Mouse (Mus musculus) forebrain, embryonic 12.5 days (tissue): ENCODE measurements around the gene Faf1. TPM values are rescaled to one million over a fixed set of nuclear protein-coding genes. Genes with fewer than 3 reads are reported as not detected.

Source experiments
- ATAC-seq: fragments of 200-750 bp; cut with Nextera tagmentation; 2 replicates; pipeline ENCODE4 v1.8.0; 2017; ENCODE audit warnings: moderate TSS enrichment; ENCODE audit not compliant: low FRiP score
- H3K27ac ChIP-seq: fragments of 300-500 bp; sonication (generic); 2 replicates; pipeline ENCODE4 v1.5.1; 2016; ENCODE audit warnings: mild to moderate bottlenecking
- H3K27me3 ChIP-seq: fragments of 300-500 bp; sonication (generic); 2 replicates; pipeline ENCODE4 v1.6.1; 2016; ENCODE audit warnings: mild to moderate bottlenecking
- H3K36me3 ChIP-seq: fragments of 300-500 bp; sonication (generic); replicated peaks from 2 replicates; pipeline ENCODE4 v1.6.1; 2016; ENCODE audit warnings: mild to moderate bottlenecking
- H3K4me1 ChIP-seq: fragments of 300-500 bp; sonication (generic); 2 replicates; pipeline ENCODE4 v1.6.1; 2016
- H3K4me2 ChIP-seq: fragments of 300-500 bp; sonication (generic); 2 replicates; pipeline ENCODE4 v1.6.1; 2016; ENCODE audit warnings: mild to moderate bottlenecking, moderate library complexity
- H3K4me3 ChIP-seq: fragments of 300-500 bp; sonication (generic); replicated peaks from 2 replicates; pipeline ENCODE4 v1.5.1; 2016; ENCODE audit warnings: mild to moderate bottlenecking
- H3K9ac ChIP-seq: fragments of 300-500 bp; sonication (generic); 2 replicates; pipeline ENCODE4 v1.6.1; 2016; ENCODE audit warnings: mild to moderate bottlenecking
- H3K9me3 ChIP-seq: fragments of 300-500 bp; sonication (generic); 2 replicates; pipeline ENCODE4 v1.6.1; 2016
- WGBS: fragments of 180-500 bp; shearing (Covaris S2); methylation state at CpG from one replicate; pipeline ENCODE4 v1.1.7; 2016; 5-methylcytosine and 5-hydroxymethylcytosine counted together
- polyA plus RNA-seq: library from polyadenylated mRNA; unstranded; fragments of >200 nt; fragmentation: Nextera tagmentation; extraction: Ambion mirVana; gene quantifications from 2 replicates; pipeline ENCODE4 v1.2.1, GENCODE M21; 2016

Faf1 gene
- polyA plus RNA-seq, 1 experiment from 2014 or later = 43.2 TPM

- no peaks in the 10 kb centered on the region for H3K9me3 ChIP-seq
- H3K27ac ChIP-seq = no peak overlapping the region
- no peaks in the 10 kb centered on the region for H3K27me3 ChIP-seq
- no peaks in the 10 kb centered on the region for H3K36me3 ChIP-seq
- no peaks in the 10 kb centered on the region for H3K4me1 ChIP-seq
- ATAC-seq = no peak
- WGBS = 82% methylated on average over 2 of the region's 2 CpGs
- no peak overlapping the region for H3K4me2 ChIP-seq
- no peak overlapping the region for H3K9ac ChIP-seq
- H3K4me3 ChIP-seq = no peak overlapping the region
These were observed 67.6 kb downstream of the Faf1 start for GRCm38 (mm10) chr4:109743984-109744383.

GRCm38 (mm10) chr4:109759031-109759430 is 82.6 kb downstream of the Faf1 start:
- no peak overlapping the region for H3K4me2 ChIP-seq
- H3K27me3 ChIP-seq = 0 out of 2 replicates have a peak, but pooled peaks cover 6% of the 10 kb centered on the region
- H3K36me3 ChIP-seq = no peaks in the 10 kb centered on the region
- no peak overlapping the region for H3K9ac ChIP-seq
- no peaks in the 10 kb centered on the region for H3K9me3 ChIP-seq
- no peak for ATAC-seq
- no peak overlapping the region for H3K4me3 ChIP-seq
- H3K27ac ChIP-seq = no peak overlapping the region
- 10% methylated on average over 2 of the region's 2 CpGs for WGBS
- H3K4me1 ChIP-seq = peaks cover 10% of the 10 kb centered on the region; the same call in 1 of the 2 replicates

GRCm38 (mm10) chr4:109759901-109760300 is 83.5 kb downstream of the Faf1 start:
- WGBS = 36% methylated on average over 2 of the region's 2 CpGs

GRCm38 (mm10) chr4:109760501-109760900 is 84.1 kb downstream of the Faf1 start:
- 54% methylated on average over 3 of the region's 3 CpGs for WGBS
- H3K27ac ChIP-seq = no peak overlapping the region

More at GRCm38 (mm10) chr4:109759901-109760300, 83.5 kb downstream of the Faf1 start:
- Histone ChIP-seq H3K36me3 (no peaks in the 10 kb centered on the region), H3K4me3 (no peak overlapping the region), H3K27ac (no peak overlapping the region), H3K9ac (no peak overlapping the region), H3K9me3 (no peaks in the 10 kb centered on the region), H3K27me3 (0 out of 2 replicates have a peak, but pooled peaks cover 6% of the 10 kb centered on the region), H3K4me1 (peaks cover 10% of the 10 kb centered on the region; the same call in 1 of the 2 replicates), H3K4me2 (no peak overlapping the region)
- no peak for ATAC-seq

GRCm38 (mm10) chr4:109762768-109763501 is 86.5 kb downstream of the Faf1 start:
- H3K4me1 ChIP-seq = peaks cover 10% of the 10 kb centered on the region; the same call in 1 of the 2 replicates

More at GRCm38 (mm10) chr4:109760501-109760900, 84.1 kb downstream of the Faf1 start:
- H3K4me3 ChIP-seq = no peak overlapping the region
- no peak overlapping the region for H3K4me2 ChIP-seq
- no peaks in the 10 kb centered on the region for H3K9me3 ChIP-seq
- 0 out of 2 replicates have a peak, but pooled peaks cover 8% of the 10 kb centered on the region for H3K27me3 ChIP-seq
- H3K9ac ChIP-seq = no peak overlapping the region
- H3K36me3 ChIP-seq = no peaks in the 10 kb centered on the region
- peaks cover 12% of the 10 kb centered on the region; the same call in 1 of the 2 replicates for H3K4me1 ChIP-seq
- ATAC-seq = no peak

GRCm38 (mm10) chr4:109769071-109769470 is 92.7 kb downstream of the Faf1 start:
- WGBS = 78% methylated on average over 1 of the region's 1 CpGs
- ATAC-seq = no peak
- no peak overlapping the region for H3K4me2 ChIP-seq

More at GRCm38 (mm10) chr4:109762768-109763501, 86.5 kb downstream of the Faf1 start:
- 0 out of 2 replicates have a peak, but pooled peaks cover 6% of the 10 kb centered on the region for H3K27me3 ChIP-seq
- no peak overlapping the region for H3K9ac ChIP-seq
- H3K36me3 ChIP-seq = no peaks in the 10 kb centered on the region
- H3K4me2 ChIP-seq = 0 out of 2 replicates have a peak overlapping the region, but pooled peaks have one; percentile 19
- no peaks in the 10 kb centered on the region for H3K9me3 ChIP-seq
- H3K4me3 ChIP-seq = no peak overlapping the region
- WGBS = 7% methylated on average over 7 of the region's 7 CpGs
- ATAC-seq = peak; percentile 96
- H3K27ac ChIP-seq = peak overlapping the region; percentile 38; the same call in 1 of the 2 replicates

GRCm38 (mm10) chr4:109782577-109783114 is 106.3 kb downstream of the Faf1 start:
- no peaks in the 10 kb centered on the region for H3K27me3 ChIP-seq
- H3K27ac ChIP-seq = no peak overlapping the region

More at GRCm38 (mm10) chr4:109769071-109769470, 92.7 kb downstream of the Faf1 start:
- no peak overlapping the region for H3K9ac ChIP-seq
- no peaks in the 10 kb centered on the region for H3K36me3 ChIP-seq
- H3K9me3 ChIP-seq = no peaks in the 10 kb centered on the region
- H3K4me1 ChIP-seq = peaks cover 3% of the 10 kb centered on the region; the same call in 1 of the 2 replicates
- H3K27ac ChIP-seq = no peak overlapping the region
- H3K27me3 ChIP-seq = peaks cover 3% of the 10 kb centered on the region; the same call in 1 of the 2 replicates
- H3K4me3 ChIP-seq = no peak overlapping the region

GRCm38 (mm10) chr4:109789347-109790001 is 113.1 kb downstream of the Faf1 start:
- ATAC-seq = peak; percentile 59; the same call in 1 of the 2 replicates
- H3K36me3 ChIP-seq = no peaks in the 10 kb centered on the region
- 16% methylated on average over 4 of the region's 4 CpGs for WGBS
- no peaks in the 10 kb centered on the region for H3K27me3 ChIP-seq
- no peaks in the 10 kb centered on the region for H3K9me3 ChIP-seq
- H3K27ac ChIP-seq = peak overlapping the region; percentile 70
- H3K4me2 ChIP-seq = no peak overlapping the region
- peaks cover 19% of the 10 kb centered on the region for H3K4me1 ChIP-seq
- no peak overlapping the region for H3K9ac ChIP-seq
- no peak overlapping the region for H3K4me3 ChIP-seq

More at GRCm38 (mm10) chr4:109782577-109783114, 106.3 kb downstream of the Faf1 start:
- no peak overlapping the region for H3K4me2 ChIP-seq
- peak; percentile 79; the same call in 1 of the 2 replicates for ATAC-seq
- H3K9ac ChIP-seq = no peak overlapping the region
- H3K36me3 ChIP-seq = no peaks in the 10 kb centered on the region
- H3K9me3 ChIP-seq = no peaks in the 10 kb centered on the region
- no peak overlapping the region for H3K4me3 ChIP-seq
- WGBS = 14% methylated on average over 4 of the region's 4 CpGs
- peaks cover 4% of the 10 kb centered on the region; the same call in 1 of the 2 replicates for H3K4me1 ChIP-seq

GRCm38 (mm10) chr4:109792331-109792730 is 115.9 kb downstream of the Faf1 start:
- Histone ChIP-seq H3K27me3 (no peaks in the 10 kb centered on the region), H3K4me1 (peaks cover 19% of the 10 kb centered on the region), H3K4me2 (no peak overlapping the region), H3K4me3 (no peak overlapping the region), H3K9ac (no peak overlapping the region), H3K27ac (no peak overlapping the region), H3K36me3 (no peaks in the 10 kb centered on the region), H3K9me3 (no peaks in the 10 kb centered on the region)
- WGBS = 19% methylated on average over 2 of the region's 2 CpGs
- 0 out of 2 replicates have a peak, but pooled peaks have one; percentile 44 for ATAC-seq

GRCm38 (mm10) chr4:109793072-109793471 is 116.7 kb downstream of the Faf1 start:
- H3K27ac ChIP-seq = no peak overlapping the region
- WGBS = 94% methylated on average over 2 of the region's 2 CpGs
- no peak for ATAC-seq

GRCm38 (mm10) chr4:109797511-109798182 is 121.3 kb downstream of the Faf1 start:
- Histone ChIP-seq H3K4me2 (no peak overlapping the region), H3K9me3 (no peaks in the 10 kb centered on the region), H3K9ac (no peak overlapping the region), H3K36me3 (no peaks in the 10 kb centered on the region), H3K4me3 (no peak overlapping the region), H3K27ac (no peak overlapping the region), H3K27me3 (no peaks in the 10 kb centered on the region), H3K4me1 (peaks cover 6% of the 10 kb centered on the region; the same call in 1 of the 2 replicates)
- ATAC-seq = no peak
- 79% methylated on average over 10 of the region's 10 CpGs for WGBS

More at GRCm38 (mm10) chr4:109793072-109793471, 116.7 kb downstream of the Faf1 start:
- Histone ChIP-seq H3K4me3 (no peak overlapping the region), H3K9ac (no peak overlapping the region), H3K4me2 (no peak overlapping the region), H3K27me3 (no peaks in the 10 kb centered on the region), H3K9me3 (no peaks in the 10 kb centered on the region), H3K36me3 (no peaks in the 10 kb centered on the region), H3K4me1 (peaks cover 22% of the 10 kb centered on the region)
